Mouse (Mus musculus): Measurements from ENCODE around the gene Igsf21.

Igsf21 gene

DNA sequence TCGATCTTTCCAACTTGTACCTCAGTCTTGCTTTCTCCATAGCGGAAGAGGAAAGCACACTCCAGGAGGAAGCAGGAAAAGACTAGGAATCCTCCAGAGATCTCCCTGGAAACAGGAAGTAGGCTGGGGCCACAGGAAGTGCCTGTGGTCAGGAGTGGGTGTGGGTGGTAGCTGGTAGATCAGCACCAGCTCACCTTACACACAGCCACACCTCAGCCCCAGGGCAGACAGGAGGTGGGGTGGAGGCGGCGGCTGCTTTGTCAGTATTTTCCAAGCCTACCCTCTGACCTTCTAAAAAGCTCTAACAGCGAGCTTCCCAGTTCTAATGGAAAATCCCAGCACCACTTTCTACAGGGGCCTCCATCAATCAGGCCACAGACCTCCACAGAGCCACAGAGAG, 107.7 kb downstream of the Igsf21 start:
- no peak for DNase-seq

DNA sequence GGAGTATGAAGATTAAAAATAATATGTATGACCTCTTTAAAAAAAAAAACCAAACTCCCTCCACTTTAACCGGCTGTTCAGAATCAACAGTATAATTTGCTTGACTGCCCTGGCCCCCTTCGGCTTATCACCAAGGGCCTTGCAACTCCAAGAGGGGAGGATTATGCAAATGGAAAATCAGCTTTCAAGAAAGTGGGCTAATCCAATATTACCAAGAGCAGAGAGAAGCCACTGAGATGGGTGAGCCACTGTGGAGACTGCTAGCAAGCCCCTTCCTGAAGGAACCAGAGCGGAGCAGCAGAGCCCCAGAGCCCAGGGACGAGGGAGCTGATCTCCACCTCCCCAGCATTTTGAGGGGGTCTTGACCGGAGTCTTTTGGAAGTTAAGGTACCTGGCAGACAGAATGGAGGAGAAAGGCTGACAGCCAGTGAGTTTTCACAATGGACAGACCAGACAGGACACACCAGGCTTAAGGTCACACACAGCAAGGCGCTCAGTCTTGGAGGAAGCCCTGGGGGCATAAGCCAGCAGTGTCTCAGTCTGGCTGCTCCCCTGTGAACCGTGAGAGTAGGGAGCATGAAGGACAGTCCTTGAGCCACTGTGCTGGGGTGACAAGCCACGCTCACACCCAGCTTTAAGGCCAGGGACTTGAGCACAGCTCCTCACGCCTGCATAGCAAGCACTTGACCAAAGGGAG, 114.8 kb downstream of the Igsf21 start:
- no peak for DNase-seq

DNA sequence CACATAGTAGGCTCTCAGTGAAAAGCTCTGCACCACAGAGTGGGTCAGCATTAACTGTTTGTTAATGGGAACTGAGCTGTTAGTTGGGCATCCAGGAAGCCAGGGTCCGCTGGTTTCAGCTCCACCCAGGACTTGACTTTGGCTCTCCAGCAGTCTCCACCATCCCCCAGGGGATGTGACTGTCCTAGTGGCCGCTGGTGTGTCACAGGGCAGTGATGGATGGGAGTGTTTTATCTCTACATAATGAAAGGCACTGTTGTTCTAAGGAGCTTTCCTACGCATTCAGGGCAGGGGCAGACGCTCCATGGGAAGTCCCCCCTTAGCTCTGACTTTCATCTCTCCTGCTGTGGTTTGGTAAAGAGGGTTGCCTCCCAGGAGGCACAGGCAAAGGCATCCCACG, 115.4 kb downstream of the Igsf21 start:
- no peak for DNase-seq

DNA sequence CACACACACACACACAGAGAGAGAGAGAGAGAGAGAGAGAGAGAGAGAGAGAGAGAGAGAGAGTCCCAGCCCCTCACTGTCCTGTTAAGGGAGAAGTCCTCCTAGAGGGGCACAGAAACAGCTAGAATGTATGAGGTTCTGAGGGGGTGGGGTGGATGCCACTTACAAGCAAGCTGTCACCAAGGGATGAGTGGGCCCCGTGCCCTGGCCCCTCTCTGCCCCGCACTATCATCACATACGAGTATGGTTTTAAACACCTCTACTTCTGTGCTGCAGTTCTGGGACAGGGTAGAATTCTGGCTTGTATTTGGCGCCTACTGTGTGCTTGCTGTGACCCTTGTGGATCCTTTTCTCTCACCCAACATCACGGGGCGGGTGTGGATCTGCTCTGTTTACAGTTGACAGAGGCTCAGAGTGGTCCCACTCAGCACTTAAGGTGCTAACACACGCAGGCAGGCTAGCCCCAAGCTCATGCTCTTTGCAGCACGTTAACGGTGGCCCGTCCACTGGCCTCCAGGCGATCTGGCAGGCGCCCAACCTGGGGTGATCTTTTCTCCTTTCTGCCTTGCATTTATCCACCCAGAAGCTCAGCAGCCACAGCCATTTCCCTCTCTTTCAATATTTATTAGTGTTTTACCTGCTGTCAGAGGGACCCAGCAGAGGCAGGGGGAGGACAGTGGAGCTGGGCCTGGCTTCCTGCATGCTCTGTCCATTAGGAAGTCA, 116.9 kb downstream of the Igsf21 start:
- DNase-seq: no peak

DNA sequence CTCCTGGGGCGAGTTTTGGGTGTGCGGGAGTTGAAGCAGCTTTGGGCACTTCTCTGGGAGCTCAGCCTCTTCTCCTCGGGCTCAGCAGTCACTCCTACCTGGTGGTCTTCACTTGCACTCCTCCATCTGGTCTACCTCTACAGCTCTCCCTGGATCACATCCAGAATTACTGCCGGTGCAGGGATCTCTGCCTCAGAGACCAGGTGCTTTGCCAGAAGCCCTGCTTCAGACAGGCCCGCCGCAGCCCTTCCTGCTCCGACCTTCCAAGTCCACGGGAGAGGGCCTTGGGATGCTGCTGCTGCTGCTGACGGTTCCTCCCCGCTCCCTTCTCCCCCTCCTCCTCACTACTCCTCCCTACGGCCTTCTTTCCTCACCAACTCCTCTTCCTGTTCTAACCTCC, 118.5 kb downstream of the Igsf21 start:
- DNase-seq: no peak

DNA sequence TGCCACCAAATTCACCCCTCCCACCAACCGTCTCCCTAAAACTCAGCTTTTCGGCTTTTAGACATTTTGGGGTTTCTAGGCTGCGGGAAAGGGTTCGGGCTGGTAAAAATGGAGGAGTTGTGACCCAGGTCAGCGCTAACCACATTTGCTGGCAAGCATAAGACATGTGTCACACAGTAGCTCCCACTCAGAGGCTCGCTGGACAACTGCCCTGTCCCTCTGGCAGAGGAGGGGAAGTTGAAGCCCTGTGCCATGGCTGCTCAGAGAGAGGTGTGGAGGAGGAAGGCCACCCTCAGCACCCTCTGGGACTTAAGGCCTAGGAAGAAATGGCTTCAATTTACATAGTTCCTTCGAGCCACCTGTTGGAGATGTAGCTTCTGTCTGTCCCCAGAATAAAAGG, 120.8 kb downstream of the Igsf21 start:
- no peak for DNase-seq

DNA sequence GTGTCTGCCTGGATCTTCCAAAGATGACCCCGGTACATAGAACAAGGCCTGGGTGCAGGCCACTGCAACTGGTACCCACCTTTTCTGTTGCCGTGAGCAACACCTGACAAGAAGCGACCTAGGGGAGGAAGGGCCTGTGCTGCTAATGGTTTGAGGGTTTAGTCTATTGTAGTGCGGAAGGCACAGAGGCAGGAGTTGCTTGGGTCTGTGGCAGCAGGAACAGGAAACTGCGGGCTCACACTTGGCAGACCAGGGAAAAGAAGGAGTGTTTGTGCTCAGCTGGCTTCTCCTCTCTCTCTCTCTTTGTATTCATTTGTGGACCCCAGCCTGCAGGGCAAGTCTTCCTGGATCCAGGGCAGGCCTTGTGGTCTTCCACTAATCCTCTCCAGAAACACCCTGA, 124.0 kb downstream of the Igsf21 start:
- DNase-seq: no peak

DNA sequence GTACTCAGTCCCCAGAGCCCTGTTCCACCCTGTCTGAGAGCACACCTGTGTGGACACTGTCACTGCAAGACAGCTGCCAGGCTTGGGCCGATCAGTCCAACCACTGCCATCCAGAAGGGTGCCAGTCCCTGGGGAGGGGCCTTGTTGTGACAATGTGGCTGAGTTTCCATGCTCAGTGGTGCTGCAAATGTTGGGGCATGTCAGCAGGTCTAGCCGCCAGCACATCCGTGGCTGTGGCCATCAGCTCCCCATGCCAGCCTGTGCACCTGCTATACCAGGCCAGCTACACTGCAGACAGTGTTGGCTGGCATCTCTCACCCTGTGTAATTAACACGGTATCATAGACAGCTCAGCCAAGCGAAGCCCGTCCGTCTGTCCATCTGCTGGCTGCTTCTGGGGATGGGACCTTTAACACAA, 129.3 kb downstream of the Igsf21 start:
- DNase-seq: peak; percentile 52

DNA sequence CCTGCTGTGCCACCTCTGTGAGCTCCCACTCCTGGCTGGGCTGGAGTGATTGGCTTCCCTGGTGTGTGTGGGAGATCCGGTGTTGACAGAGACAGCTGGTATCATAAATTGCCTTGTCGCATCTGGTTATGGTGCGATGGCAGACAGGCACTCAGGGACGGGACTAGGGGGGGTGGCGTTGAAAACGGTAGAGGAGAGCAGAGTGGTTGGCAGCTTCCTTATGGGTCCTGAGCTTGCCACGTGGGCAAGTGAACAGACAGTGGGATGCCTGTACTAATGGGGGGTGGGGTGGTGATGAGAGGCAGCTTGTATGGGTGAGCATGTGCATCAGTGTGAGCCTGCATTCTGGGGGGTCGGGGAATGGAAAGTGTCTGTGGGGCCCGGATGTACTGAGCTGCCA, 130.8 kb downstream of the Igsf21 start:
- DNase-seq: no peak

DNA sequence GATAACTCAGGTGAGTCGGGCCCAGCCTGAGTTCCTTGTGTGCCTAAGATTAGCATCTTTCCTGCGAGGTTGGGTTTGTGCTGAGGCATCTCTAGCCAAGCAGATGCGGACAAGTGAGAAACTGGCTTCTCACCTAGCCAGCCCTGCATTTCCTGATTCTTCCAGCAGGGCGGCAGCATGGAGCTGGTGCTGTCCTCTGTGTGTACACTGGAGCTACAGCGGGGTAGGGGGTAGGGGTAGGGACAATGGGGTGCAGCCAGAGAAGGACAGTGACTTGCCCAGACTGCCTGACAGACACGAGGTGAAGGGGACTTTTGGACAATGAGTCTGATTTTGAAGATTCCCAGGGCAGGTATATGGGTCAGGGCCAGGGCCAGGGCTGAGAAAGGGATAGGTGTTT, 131.5 kb downstream of the Igsf21 start:
- no peak for DNase-seq

DNA sequence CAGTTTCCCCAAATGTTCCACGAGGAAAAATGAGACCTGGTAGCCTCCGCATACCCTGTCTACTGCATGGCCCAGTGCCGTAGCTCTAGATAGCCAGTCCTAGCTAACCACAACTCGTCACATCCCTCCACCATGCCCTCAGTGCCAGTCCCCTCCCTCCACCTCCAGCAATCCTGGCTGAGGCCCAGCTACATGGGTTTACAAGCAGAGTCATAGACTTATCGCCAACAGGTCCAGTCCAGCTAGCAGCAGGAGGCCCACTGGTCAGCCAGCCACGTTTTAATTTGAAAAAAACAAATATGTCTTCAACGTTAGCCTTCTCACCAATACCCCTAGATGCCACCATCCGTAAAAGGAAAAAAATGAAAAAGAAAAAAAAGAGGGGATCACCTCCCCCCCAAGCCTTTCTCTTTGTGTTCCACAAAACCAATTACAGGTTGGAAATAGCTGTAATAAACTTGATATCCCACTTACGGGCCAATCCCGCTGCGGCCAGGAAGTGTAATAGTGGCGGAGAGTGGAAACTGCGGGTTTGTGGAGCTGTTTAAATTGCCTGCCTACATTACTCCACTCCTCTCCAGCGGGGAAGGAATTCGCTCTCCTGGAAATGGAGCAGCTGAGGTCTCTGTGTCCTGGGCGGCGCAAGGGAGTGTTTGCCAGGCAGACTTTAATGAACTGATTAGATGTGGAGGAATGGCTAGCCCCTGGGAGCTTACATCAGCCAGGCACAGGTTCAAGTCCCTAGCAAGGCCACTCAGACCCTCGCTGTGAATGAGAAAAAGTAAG, 132.7 kb downstream of the Igsf21 start:
- DNase-seq: no peak

DNA sequence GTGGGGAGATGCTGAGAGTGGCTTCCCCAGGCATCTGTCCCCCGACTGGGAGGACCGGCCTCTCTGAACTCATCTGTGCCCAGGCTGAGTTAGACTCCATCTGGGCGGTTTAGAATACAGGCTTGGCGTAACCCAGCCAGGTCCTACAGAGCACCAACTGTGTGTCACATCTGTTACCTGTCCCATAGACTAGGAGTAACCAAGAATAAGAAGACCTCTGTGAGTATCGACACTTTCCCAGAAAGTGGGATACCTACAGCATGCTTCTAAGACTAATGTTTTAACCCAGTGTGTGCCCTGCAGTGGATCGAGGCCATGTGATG, 137.0 kb downstream of the Igsf21 start:
- DNase-seq: no peak

DNA sequence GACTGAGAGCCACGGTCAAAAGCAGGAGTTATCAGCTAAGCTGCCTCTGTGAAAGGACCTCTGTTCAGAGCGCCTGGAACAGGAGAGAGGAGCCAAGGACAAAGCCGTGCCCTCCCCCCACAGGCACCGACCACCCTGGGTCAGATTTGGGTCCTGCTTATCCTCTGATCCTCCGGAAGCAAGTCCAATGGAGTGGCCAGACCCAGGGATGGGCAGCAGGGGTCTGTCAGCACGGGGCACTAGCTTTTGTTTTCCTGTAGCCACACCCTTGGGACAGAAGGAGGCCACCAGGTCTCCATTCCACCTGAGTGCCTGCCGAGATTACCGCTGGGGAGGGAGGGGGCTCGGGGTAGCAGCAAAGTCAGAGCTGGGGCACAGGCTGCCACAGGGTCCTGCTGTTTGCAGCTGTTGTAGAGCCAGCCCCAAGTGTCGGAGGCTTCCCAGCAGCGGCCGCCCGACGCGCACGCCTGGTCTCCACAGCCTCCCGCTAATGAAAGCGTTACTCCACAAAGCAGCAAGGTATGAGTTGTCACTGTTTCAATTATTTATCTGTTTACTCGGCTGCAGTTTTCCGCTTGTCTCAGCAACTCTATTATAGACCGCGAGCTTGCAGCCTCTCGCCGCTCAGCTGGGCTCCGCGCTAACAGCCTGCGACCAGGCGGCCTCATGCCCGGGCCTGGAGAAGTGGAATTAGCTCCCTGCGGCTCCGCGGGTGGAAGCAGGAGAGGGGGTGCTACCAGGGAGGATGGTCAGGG, 137.5 kb downstream of the Igsf21 start:
- peak; percentile 50 for DNase-seq

DNA sequence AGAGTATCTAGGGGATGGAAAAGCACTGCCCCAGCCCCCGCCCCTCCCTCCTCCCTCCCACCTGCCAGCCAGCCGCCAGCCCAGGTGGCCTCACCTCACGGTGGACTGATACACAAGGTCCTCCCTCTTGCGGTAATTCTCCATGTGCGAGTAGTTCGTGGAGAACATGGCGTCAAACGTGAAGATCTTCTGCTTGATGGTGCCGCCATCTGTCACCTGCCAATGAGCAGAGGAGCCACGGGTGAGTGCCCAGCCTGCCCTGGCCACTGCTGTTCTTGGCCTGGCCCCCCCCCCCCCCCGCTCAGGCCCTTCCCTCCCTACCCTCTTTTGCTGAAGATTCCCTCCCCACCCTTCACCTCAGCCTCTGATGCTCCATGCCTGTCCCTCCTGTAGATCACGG, 139.4 kb downstream of the Igsf21 start:
- no peak for DNase-seq

DNA sequence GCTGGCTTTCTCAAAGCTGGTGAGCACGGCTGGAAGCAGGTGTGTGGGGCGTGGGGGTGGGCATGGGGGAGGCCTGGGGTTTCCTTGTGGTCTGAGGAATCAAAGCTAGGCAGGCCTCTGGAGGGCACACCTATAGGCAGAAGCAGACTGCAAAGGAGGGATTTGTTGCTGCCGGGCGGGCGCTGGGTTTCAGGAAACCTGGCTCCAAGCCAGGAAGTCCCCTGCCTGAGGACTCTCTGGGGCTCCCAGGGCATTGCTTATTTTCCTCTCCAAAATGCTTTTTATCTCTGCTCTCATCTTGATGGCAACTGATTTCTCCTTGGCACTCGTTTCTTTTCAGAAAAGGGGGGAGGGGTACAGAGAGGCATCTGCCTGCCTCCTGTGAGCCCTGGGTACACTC, 141.8 kb downstream of the Igsf21 start:
- DNase-seq: no peak

DNA sequence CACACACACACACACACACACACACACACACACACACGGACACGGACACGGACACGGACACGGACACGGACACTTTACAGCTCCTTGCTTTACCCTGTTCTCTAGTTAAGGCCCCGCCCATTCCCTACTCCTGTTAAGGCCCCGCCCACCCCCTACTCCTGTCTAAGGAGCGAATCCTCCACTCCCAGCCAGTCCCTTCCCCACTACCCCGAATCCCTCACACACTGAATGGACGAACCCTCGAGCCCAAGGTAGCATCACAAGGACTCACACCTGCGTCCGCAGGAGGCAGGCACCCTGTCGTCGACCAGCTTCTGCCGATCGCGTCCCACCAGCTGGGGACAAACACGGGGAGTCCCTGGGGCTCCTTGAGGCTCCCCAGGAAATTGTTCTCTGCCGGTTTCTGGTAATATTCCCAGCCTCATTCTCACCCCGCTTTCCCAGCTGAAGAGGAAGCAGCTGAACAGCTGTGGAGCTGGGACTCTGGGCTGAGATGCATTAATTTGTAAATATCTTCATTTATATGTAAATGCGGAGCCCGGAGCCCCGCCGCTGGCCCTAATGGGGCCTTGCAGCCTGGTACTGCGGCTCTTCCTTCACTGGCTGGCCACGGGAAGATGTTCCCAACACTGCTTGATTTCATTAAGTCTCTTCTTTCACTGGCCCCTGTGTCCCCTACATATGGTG, 143.1 kb downstream of the Igsf21 start:
- no peak for DNase-seq

DNA sequence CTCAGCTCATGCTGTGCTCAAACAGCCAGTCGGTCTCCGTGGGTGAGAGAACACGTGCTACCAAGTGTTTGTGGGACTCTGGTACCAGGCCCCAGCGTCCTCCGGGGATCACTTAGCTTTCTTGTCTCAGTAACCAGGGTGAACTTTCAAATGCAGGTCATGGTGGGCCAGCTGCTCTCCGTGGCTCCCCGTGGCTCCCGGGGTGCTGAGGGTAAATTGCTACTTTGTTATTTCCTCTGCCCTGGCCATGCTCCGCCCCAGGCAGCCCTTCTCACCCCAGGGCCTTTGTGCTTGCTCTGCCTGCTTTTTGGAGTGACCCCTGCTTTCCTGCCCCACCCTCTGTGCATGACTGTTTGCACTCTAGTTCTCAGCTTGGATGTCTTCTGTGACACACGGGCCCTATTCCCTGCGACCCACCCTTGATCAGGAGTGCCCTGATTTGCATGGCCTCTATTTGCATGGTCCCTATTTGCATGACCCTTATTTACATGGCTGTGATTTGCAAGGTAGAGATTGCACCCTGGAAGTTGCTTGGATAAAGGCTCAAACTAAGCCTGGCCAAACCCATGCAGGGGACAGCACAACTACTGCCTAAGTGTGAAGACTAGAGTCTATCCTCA, 143.9 kb downstream of the Igsf21 start:
- no peak for DNase-seq

DNA sequence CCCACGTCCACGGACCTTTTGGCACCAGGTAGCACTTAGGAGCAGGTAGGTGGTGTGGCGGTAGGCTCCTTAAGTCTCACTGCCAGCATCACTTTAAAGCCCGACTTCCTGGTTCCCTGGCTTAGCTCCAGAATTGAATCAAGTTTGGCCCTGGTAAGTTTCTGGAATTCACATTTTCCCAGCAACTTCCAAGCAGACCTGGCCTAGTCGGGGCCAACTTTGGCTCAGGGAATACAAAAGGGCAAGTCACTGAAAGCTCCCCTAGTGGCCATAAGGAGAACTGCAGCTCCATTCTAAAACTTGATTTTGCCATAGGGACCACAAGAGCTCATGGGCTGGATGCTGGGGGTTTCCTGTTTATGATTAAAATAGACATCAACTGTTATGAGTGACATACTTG, 145.5 kb downstream of the Igsf21 start:
- no peak for DNase-seq

DNA sequence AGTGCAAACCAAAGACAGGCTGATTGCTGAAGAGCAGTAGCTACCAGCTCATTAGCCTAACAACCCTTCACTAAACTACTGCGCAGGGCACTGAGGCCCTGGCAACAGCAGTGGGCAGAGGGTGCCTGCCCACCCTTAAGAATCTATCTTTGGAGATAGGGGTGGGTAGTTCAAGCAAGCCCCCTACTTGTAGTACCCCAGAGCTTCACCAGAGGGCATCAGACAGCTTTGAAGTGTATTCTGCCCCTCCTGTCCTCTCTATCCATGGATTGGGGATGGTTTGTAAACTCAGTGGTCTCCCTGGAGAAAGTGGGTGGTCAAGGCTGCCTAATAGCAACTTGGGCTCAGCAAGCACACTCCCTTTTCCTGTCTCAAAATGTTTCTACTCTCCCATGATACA, 146.4 kb downstream of the Igsf21 start:
- DNase-seq: no peak

DNA sequence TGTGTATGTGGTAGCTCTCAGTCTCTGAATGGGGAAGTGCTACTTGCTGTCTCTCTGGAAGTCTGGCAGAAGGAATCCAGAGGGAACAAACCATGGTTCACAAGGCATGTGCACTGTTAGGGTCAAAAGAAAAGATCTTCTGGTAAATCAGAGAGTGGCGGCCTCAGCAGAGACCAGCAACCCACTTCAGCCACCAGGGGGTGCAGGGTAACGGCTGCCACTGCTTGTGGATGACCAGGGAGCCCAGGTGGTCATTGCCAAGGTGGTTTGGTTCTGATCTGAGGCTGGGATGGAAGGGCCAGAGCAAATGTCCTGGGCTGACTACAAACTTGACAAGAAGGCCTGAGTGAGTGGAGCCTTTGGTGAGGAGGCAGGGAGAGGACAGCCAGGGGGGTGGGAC, 150.3 kb downstream of the Igsf21 start:
- DNase-seq: no peak

DNA sequence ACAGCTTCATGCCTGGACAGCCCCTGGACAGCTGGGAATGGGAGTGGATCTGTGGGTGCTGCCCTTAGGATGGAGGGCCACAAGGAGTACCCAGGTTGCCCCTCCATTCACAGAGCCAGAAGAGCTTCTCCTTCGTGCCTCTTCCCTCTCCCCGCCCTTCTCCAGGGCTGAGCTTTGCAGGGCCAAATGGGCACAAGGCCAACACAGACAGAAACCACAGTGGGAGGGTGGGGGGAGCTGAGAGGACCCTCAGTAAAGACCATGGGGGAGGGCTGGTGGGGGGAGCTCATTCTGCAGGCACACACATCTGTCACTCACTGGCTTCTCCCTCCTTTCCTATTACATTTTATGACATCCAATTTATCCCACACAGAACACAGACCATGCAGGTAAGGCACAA, 151.7 kb downstream of the Igsf21 start:
- no peak for DNase-seq

DNA sequence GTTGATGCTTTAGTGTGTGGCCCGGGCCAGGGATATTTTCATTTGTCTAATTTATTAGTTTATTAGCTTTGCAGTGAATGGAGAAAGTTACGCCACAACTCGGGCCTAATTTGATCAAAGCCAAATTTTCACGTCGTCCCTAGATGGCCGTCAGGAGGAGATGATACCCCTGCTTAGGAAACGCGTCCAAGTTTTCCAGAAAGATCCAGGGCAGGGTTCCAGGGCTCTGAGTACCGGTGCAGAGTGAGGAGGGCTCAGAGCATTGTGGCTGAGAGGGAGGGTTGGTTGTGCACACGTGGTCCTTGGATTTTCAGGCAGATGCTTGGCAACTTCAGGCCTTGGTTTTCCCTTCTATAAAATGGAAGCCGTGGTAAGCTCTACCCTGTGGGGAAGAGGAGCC, 154.2 kb downstream of the Igsf21 start:
- DNase-seq: no peak

All from cerebellum, adult 11 months (tissue).